Mouse (Mus musculus): ENCODE results near the gene Hist1h2bk. TPM values are rescaled to one million over a fixed set of nuclear protein-coding genes. Genes with fewer than 3 reads are reported as not detected.
A peak's percentile ranks its signal among the peaks of the same experiment; 100 is the strongest.
"Not testable (repeated sequence)": the region's sequence is repeated elsewhere in the genome, so short reads cannot be mapped to it uniquely, and the experiment has no call there.

The Hist1h2bk gene
- polyA plus RNA-seq, 1 experiment from 2014 or later = 5.4 TPM

DNA sequence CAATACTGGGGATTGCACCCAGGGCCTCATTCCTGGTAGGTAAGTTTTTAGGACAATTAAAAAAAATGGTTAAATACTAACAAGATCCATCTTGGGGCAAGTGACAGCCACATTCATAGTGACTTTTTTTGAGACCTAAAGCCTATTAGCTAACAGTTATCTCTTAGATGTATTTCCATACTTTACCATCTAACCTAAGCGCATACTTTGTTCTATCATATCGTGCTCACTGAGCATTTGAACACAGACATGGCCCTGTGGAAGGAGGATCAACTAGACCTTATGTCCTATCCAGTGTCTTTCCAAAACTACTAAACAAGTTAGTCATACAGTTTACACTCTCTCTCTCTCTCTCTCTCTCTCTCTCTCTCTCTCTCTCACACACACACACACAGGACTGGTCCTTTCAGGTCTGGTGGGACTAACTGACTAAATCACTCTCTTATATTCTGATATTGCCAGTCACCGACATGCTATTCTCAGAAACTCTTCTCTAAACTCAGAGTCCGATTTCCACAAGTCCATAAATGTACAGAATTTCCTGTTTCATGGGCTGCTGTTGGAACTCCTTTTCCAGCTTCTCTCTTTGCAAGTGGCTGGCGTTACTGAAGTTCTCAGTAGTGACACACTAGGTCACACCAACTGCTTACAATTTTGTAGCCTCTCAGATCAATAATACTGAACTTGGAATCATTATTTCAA is 1.8 kb upstream of the Hist1h2bk start:
- H3K9ac ChIP-seq = peak overlapping the region; percentile 76
- H3K27ac ChIP-seq (replicated peaks) = peak overlapping the region; percentile 100
- ATAC-seq (ENCODE audit: insufficient read depth) = no peak
- peaks cover 54% of the 10 kb centered on the region for H3K4me1 ChIP-seq (replicated peaks)
- no peaks in the 10 kb centered on the region for H3K9me3 ChIP-seq (replicated peaks)
- no peaks in the 10 kb centered on the region for H3K27me3 ChIP-seq
- peak overlapping the region; percentile 69 for H3K4me2 ChIP-seq
- WGBS (ENCODE audit: insufficient replicate concordance) = 31% methylated on average over 5 of the region's 5 CpGs
- peak overlapping the region; percentile 58 for H3K4me3 ChIP-seq (replicated peaks)
- H3K36me3 ChIP-seq (replicated peaks) = no peaks in the 10 kb centered on the region

- H3K4me1 ChIP-seq (replicated peaks) = peaks cover 53% of the 10 kb centered on the region
- peak overlapping the region; percentile 58 for H3K4me3 ChIP-seq (replicated peaks)
- ATAC-seq (ENCODE audit: insufficient read depth) = no peak
- H3K36me3 ChIP-seq (replicated peaks) = no peaks in the 10 kb centered on the region
- H3K27me3 ChIP-seq = no peaks in the 10 kb centered on the region
- H3K4me2 ChIP-seq = peak overlapping the region; percentile 69
- no peaks in the 10 kb centered on the region for H3K9me3 ChIP-seq (replicated peaks)
- WGBS (ENCODE audit: insufficient replicate concordance) = 0% methylated on average over 10 of the region's 14 CpGs
- peak overlapping the region; percentile 100 for H3K27ac ChIP-seq (replicated peaks)
- peak overlapping the region; percentile 76 for H3K9ac ChIP-seq
These were observed 1.0 kb upstream of the Hist1h2bk start for GRCm38 (mm10) chr13:22034443-22035266.

- Histone ChIP-seq H3K27ac (replicated peaks) (peak overlapping the region; percentile 100), H3K4me3 (replicated peaks) (peak overlapping the region; percentile 55), H3K36me3 (replicated peaks) (no peaks in the 10 kb centered on the region), H3K9me3 (replicated peaks) (no peaks in the 10 kb centered on the region), H3K4me1 (replicated peaks) (peaks cover 60% of the 10 kb centered on the region), H3K27me3 (no peaks in the 10 kb centered on the region), H3K4me2 (peak overlapping the region; percentile 75), H3K9ac (peak overlapping the region; percentile 71)
- 1% methylated on average over 22 of the region's 23 CpGs for WGBS (ENCODE audit: insufficient replicate concordance)
- ATAC-seq (ENCODE audit: insufficient read depth) = peak; percentile 20
These were observed 683 bp downstream of the Hist1h2bk start for GRCm38 (mm10) chr13:22036149-22036956.

DNA sequence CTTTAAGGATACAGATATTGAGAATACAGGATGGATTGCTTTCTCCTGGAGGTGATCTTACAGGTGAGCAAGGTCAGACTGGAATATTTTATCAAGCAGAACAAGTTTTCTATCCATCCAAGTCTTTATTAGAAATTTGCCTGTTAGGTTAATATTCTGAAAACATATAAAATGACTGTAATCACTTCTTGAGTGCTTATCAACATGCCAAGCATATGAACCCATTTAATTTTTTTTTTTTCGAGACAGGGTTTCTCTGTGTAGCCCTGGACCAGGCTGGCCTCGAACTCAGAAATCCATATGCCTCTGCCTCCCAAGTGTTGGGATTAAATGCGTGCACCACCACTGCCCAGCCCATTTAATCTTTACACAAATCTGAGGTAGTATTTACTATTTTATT is 1.3 kb downstream of the Hist1h2bk start:
- Histone ChIP-seq H3K9me3 (replicated peaks) (no peaks in the 10 kb centered on the region), H3K27me3 (no peaks in the 10 kb centered on the region), H3K4me2 (peak overlapping the region; percentile 75), H3K9ac (peak overlapping the region; percentile 71), H3K4me1 (replicated peaks) (peaks cover 62% of the 10 kb centered on the region), H3K27ac (replicated peaks) (peak overlapping the region; percentile 100), H3K36me3 (replicated peaks) (no peaks in the 10 kb centered on the region), H3K4me3 (replicated peaks) (peak overlapping the region; percentile 55)
- no peak for ATAC-seq (ENCODE audit: insufficient read depth)
- 41% methylated on average over 3 of the region's 3 CpGs for WGBS (ENCODE audit: insufficient replicate concordance)

GRCm38 (mm10) chr13:22037415-22037814 is 1.7 kb downstream of the Hist1h2bk start:
- no peaks in the 10 kb centered on the region for H3K36me3 ChIP-seq (replicated peaks)
- H3K4me2 ChIP-seq = peak overlapping the region; percentile 75
- no peaks in the 10 kb centered on the region for H3K27me3 ChIP-seq
- H3K9ac ChIP-seq = peak overlapping the region; percentile 71
- H3K4me1 ChIP-seq (replicated peaks) = peaks cover 62% of the 10 kb centered on the region
- no peaks in the 10 kb centered on the region for H3K9me3 ChIP-seq (replicated peaks)
- peak overlapping the region; percentile 55 for H3K4me3 ChIP-seq (replicated peaks)
- 39% methylated on average over 2 of the region's 2 CpGs for WGBS (ENCODE audit: insufficient replicate concordance)
- H3K27ac ChIP-seq (replicated peaks) = peak overlapping the region; percentile 100
- no peak for ATAC-seq (ENCODE audit: insufficient read depth)

DNA sequence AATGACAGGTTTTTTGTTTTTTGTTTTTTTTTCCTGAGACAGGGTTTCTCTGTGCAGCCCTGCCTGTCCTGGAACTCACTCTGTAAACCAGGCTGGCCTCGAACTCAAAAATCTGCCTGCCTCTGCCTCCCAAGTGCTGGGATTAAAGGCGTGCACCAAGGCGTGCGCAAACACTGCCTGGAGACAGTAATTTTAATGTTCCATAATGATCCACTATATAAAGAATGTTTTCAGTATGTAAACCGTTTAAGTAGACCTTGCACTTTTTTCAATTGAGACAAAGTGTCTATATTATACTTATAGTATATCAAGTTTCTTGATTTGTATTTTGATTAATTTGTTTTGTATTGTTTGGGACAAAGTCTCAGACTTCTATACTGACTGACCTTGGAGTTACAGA is 3.7 kb downstream of the Hist1h2bk start:
- H3K27me3 ChIP-seq = no peaks in the 10 kb centered on the region
- ATAC-seq (ENCODE audit: insufficient read depth) = no peak
- 52% methylated on average over 5 of the region's 5 CpGs for WGBS (ENCODE audit: insufficient replicate concordance)
- peak overlapping the region; percentile 65 for H3K9ac ChIP-seq
- peak overlapping the region; percentile 72 for H3K4me2 ChIP-seq
- H3K27ac ChIP-seq (replicated peaks) = peak overlapping the region; percentile 100
- peak overlapping the region; percentile 56 for H3K4me3 ChIP-seq (replicated peaks)
- H3K36me3 ChIP-seq (replicated peaks) = no peaks in the 10 kb centered on the region
- H3K9me3 ChIP-seq (replicated peaks) = no peaks in the 10 kb centered on the region
- peaks cover 50% of the 10 kb centered on the region for H3K4me1 ChIP-seq (replicated peaks)

- Histone ChIP-seq H3K9me3 (replicated peaks) (no peaks in the 10 kb centered on the region), H3K27me3 (no peaks in the 10 kb centered on the region), H3K4me1 (replicated peaks) (peaks cover 56% of the 10 kb centered on the region), H3K27ac (replicated peaks) (peak overlapping the region; percentile 100), H3K36me3 (replicated peaks) (no peaks in the 10 kb centered on the region), H3K4me3 (replicated peaks) (peak overlapping the region; percentile 56), H3K9ac (peak overlapping the region; percentile 65), H3K4me2 (peak overlapping the region; percentile 72)
- ATAC-seq (ENCODE audit: insufficient read depth) = no peak
- 4% methylated on average over 2 of the region's 2 CpGs for WGBS (ENCODE audit: insufficient replicate concordance)
These were observed 4.3 kb downstream of the Hist1h2bk start for GRCm38 (mm10) chr13:22039951-22040463.

DNA sequence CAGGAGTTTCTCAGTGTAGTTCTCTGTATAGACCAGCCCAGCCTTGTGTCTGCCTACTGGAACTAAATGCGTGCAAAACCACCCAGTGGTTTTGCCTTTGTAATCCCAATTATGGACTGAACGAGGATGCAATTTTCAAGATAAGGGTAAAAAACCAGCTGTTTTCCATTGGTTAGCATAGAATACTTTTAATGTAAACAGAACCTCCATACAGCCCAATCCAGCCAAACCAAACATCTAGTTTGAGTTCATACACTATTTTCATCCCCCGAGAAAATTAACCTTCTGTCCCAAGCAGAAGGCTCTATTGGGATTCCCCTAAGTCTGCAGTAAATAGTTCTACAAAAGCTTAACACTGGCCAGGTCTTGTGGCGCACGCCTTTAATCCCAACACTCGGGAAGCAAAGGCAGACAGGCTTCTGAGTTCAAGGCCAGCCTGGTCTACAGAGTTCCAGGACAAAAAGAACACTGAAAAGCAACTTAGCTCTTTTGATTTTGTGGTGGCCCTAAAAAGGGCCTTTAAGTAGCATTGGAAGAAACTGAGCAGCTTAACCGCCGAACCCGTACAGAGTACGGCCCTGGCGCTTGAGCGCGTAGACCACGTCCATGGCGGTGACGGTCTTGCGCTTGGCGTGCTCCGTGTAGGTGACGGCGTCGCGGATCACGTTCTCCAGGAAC is 4.9 kb downstream of the Hist1h2bk start:
- peak overlapping the region; percentile 65 for H3K9ac ChIP-seq
- ATAC-seq (ENCODE audit: insufficient read depth) = peak; percentile 40
- peak overlapping the region; percentile 100 for H3K27ac ChIP-seq (replicated peaks)
- peak overlapping the region; percentile 72 for H3K4me2 ChIP-seq
- under 1% methylated on average over 24 of the region's 24 CpGs for WGBS (ENCODE audit: insufficient replicate concordance)
- H3K36me3 ChIP-seq (replicated peaks) = no peaks in the 10 kb centered on the region
- peaks cover 62% of the 10 kb centered on the region for H3K4me1 ChIP-seq (replicated peaks)
- H3K27me3 ChIP-seq = no peaks in the 10 kb centered on the region
- H3K9me3 ChIP-seq (replicated peaks) = no peaks in the 10 kb centered on the region
- peak overlapping the region; percentile 56 for H3K4me3 ChIP-seq (replicated peaks)

GRCm38 (mm10) chr13:22041142-22041536 is 5.5 kb downstream of the Hist1h2bk start, which contains the start of gene Hist1h4i:
Gene Hist1h4i (minus strand): TSS chr13:22041362.
- peak within 1 kb of the TSS; percentile 56 for H3K4me3 ChIP-seq (replicated peaks)
- H3K4me1 ChIP-seq (replicated peaks) = peaks cover 66% of the 10 kb centered on the region
- not testable (repeated sequence) for H3K36me3 ChIP-seq (replicated peaks); H3K27me3 ChIP-seq; H3K9me3 ChIP-seq (replicated peaks)
- peak within 1 kb of the TSS; percentile 100 for H3K27ac ChIP-seq (replicated peaks)
- H3K9ac ChIP-seq = peak within 1 kb of the TSS; percentile 77
- H3K4me2 ChIP-seq = peak within 1 kb of the TSS; percentile 72
- ATAC-seq (ENCODE audit: insufficient read depth) = peak; percentile 42
- under 1% methylated on average over 27 of the region's 27 CpGs for WGBS (ENCODE audit: insufficient replicate concordance)

Data from liver, embryonic 15.5 days (tissue).